Mouse (Mus musculus) right cerebral cortex, postnatal 25 days (tissue): ENCODE data around the gene Tmem164.

ENCODE experiments used
- DNase-seq: peaks from one replicate; pipeline ENCODE4 v3.0.0; 2022

Tmem164 gene

DNA sequence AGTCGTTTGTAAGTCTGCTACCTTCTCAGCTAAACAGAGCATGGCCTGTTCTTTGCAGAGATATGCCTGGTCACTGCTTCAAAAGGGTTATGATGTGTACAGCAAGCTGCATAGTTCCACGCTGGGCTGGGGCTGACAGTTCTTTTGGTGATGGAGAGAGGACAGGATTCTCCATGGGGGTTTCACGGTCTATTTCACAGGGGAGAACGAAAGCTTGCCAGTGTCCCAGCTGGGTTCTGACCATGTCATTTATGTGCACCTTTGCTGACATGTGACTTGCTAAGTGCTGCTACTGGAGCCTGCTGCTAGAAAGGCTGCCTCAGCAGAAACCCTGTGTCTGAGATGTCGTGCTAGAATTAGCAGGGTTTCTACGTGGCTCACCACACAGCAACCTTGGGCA is 74.3 kb downstream of the Tmem164 start:
- DNase-seq, result no peak

DNA sequence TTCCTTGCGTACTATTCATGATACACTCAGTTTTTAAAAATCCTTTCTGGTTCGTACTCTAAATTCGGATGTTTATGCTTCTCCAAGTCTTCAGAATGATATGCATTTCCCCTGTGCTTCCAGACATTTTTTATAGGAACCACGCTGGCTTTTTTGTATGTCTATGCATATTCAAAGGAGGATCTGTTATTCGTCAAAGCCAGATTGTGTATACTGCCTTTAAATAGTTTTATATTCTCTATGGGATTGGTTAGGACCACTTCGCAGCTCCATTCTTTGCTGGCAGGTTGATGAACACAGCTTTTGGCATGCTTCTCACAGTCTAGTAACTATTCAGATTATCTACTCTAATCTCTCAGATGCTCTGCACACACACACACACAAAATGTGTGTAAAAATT is 79.2 kb downstream of the Tmem164 start:
- DNase-seq, result no peak

DNA sequence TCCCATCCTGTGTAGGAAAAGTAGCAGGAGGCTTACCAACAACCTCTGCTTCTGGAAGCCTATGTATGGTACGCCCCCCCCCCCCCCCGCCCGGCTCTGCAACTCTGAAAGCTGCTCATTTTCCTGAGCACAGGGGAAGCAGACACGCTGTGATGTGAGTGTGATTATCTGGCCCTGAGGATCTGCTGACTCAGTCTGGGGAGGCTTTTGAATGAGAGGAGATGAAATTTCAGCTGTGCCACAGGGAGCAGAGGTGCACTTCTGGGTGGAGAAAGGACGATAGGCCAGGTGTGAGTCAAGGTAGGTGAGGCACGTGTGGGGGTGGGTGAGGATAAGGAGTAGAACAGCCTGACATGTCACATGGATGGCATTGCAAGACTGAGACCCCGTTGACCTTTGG is 82.1 kb downstream of the Tmem164 start:
- no peak for DNase-seq

DNA sequence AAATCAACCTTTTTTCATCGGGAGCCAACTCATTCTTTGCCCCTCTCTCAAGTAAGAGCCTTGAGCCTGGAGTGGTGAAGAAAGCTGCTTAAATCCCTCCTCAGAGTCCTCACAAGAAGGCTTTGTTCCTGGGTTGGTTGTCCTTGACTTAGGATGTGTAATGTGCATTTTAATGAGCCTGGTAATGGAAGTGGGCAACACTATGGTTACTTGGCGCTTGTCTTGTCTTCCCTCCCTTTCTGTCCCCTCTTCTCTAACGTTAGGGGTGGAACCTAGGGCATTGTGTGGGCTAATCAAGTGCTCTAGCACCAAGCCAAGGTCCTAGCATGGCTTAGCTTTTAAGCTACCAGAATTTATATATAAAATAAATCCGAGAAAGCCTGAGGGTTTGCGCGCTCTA is 88.5 kb downstream of the Tmem164 start:
- DNase-seq, result no peak

DNA sequence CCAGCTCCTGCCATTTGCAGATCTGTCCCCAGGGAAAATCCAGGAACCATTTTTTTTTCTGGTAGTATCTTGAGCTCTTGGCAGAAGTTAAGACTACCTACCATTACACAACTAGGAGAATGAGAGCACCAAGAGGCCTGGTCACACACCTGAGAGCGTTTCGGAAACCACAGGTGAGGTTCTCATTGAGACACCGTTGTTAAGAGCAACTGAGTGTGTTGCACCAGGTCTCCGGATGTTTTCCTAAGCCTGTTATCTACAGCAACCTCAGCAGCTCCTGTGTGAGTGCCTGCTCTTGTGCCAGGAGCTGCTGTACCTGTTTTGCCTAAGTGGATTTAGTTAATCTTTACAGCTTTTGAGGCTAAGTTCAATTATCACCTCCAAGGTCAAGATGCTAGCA is 92.5 kb downstream of the Tmem164 start:
- no peak for DNase-seq

DNA sequence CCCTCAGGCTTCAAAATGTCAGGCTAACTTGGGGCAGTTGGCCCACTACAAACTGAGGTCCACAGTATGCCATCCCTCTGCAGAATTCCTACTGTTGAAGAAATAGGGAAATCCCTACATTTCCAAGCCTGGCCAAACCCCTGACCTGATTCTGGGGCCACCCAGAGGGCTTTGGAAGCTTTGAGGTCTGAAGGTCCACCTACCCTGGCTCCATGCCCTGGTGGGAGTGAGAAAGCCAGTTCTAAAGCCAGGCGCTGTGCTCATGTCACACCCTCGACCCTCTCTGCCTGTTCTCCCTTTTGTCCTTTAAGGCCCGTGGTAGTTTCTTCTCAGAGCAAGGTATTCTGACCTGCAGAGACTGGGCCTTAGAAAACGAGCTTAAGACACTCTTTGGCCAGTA is 94.9 kb downstream of the Tmem164 start:
- DNase-seq, result no peak

DNA sequence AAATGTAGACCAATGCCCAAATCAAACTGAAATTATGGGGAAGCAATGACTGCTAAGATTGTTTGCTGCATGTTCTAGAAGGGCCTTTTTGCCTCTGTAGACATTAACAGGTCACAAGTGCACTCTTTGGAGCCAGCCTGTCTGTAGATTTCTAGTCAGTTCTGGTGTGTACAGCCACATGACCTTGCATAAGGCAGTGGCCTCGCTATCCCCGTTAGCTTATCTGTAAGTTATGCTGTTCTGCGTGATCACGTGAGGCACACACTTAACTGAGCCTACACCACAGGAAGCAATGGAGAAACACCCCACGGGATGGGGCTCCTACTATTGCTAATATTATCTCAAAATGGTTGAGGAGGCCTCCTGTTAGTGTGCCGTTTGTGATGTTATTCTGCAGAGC is 97.4 kb downstream of the Tmem164 start:
- no peak for DNase-seq

DNA sequence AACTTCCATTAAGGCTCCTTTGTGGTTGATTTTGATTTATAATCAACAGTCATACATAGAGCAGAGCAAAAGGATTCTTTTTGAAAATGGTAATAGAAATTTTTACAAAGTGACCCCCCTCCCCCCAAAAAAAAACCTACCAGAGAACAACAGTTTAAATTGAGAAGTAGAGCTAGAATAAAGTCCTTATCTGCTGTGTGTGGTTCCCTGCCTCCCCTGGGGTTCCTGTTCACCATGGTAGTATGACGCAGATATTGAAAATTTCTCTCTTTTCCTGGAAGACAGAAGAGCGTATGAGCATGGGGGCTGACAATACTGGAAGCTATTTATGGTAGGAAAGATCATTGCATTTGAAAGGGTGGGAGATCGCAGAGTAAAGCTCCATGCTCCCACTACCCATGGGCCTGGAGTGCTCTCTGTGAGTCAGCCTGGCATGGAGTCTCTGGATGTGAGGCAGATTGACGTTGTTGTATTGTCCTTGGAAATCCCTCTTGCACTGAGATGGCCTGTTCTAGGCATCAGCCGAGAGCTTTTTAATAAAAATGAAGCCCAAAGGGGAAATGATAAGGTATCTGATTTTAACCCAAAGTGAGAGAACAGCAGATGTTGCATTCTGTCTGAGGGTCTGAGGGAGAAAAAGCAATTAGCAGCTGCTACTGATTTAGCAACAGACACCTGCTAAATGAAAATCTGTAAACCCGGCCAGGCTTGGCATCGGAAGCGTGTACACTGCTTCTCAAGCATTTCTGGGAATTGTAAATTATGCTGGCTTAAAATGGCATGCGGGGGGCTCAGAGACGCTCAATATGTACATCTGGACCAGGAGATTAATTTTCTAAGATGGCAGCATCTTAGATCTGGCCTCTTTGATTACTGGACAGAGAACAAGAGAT is 105.2 kb downstream of the Tmem164 start:
- DNase-seq, result peak; percentile 15

DNA sequence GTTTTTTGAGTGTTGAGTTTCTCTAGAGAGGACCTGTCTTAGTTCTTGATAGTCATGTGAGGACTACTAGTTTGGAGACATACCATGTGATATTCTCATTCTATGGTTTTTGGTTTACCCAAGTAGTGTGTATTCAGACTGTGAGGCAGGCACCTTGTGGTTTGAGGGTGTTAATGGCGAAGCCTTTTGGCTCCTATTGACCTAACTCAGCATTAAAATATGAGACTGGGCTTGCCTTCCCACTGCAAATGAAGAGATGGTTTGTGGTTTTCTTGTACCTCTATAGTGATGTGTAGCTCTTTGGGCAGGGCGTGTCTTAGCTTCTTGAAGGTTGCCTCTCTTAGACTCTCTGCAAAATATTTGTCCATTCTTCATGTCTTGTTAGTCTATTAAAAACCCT is 111.0 kb downstream of the Tmem164 start:
- DNase-seq, result no peak

DNA sequence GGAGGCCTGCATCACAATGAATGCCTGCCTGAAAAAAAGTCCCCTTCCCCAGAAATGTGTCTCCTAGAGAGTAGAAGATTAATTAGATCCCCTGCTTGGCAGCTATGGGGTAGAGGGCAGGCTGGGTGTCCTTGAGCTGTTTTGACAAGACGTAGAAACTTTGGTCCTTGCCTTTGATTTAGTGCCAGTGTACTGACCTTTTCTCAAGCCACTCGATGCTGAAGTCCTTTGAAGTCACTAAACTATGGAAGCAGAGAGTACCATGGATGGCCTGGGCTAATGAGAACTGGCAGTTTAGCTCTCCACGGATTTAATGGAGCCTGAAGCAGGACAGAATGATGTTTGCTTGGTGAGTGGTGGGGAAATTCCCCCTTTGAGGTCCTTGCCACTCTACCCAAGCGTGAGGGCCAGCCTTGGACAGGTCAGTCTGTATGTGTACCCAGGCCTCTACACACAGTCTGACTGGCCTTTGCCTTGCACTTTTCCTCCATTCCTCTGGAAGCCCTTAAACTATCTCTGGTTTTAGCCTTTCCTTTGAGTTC is 112.9 kb downstream of the Tmem164 start:
- DNase-seq, result no peak

DNA sequence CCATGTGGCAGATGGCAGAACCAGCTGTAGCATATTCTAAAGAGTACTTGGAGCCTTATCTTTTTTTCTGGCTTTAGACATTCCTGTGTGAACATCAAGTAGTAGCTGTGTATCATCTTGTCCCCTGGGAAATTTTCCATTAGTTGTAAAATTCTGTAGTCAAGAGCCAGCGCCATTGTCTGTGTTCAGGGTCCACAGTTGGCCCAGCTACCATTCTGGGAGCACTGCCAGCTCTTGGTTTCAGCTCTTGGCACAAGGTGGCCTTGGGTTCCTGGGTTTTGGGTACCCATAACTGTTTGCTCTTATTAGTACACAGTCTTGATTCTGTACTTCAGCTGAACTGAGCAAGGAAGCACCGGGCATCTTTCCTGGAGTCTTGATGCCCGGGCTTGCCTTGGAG is 123.4 kb downstream of the Tmem164 start:
- no peak for DNase-seq

DNA sequence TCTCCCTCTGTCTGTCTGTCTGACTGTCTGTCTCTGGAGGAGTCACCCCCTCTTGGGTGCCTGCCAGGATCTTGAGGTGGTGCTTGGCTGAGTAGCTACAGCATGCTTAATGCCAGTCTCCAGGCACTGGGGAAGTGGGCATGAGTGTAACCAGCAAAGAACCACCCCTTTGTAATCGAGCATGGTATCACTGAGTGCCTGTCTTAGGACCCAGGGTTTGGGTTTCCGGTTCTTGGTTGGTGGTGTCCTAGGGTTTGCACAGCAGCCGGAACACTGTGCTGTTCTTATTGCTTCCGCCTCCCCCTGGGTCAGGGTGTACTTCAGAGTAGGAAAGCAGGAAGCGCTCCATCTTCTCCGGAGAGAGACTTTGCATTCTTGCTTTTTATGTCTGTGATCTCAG is 124.9 kb downstream of the Tmem164 start:
- no peak for DNase-seq

DNA sequence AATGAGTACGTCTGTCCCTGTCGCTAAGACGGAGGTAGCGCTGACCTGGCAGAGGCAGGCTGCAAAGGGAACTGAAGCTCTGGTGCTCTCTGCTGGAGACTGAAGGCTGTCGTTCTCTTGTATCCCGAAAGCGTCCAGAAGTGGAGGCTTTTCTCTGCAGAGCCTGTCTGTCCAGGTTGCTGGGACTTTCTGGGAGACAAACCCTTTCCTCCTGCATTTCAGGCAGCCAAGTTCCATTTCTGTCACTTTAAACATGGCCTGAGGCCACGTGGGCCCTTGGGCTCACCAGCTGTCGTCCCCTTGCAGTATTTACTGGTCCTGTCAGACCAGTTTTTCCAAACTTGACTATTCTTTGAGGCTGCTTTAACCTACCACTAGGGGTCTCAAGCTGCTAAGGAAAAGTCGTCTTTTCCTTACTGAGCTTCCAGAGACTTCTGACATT is 125.4 kb downstream of the Tmem164 start:
- DNase-seq, result peak; percentile 10

DNA sequence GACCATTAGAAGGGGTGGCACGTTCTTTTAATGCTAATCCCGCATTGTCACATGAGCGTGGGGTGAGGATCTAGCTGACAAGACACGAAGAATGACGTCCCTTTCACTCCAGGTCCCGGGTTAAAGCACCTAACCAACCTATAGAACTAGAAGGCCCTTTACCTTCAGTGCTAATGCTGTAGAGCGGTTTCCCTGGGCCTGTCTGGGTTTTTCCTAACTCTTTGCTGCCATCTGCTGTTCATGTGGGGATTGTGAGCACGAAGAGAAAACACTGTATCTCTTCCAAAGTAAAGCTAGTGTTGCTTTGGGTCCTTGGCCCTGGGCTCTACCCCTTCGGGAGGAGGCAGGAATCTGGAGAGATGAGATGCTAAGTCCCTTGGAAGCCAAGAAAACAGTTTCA is 127.2 kb downstream of the Tmem164 start:
- peak; percentile 21 for DNase-seq

DNA sequence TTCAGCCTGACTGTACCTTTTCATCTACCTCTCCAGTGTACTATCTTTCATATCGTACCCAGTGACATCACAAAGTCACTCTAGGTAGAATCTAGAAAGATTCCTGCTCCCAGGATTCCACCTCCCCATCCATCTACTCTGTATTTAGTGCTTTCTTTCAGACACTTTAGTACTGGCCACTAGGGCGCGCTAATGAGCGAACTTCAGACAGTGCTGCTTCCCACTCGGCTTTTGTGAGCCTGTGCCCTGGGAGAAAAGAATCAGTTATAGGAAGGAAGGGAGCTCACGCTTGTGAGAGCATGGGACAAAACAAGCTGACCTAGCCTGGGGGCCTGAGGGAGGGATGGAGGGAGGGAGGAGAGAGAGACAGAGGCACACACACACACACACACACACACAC is 131.9 kb downstream of the Tmem164 start:
- DNase-seq, result peak; percentile 15

DNA sequence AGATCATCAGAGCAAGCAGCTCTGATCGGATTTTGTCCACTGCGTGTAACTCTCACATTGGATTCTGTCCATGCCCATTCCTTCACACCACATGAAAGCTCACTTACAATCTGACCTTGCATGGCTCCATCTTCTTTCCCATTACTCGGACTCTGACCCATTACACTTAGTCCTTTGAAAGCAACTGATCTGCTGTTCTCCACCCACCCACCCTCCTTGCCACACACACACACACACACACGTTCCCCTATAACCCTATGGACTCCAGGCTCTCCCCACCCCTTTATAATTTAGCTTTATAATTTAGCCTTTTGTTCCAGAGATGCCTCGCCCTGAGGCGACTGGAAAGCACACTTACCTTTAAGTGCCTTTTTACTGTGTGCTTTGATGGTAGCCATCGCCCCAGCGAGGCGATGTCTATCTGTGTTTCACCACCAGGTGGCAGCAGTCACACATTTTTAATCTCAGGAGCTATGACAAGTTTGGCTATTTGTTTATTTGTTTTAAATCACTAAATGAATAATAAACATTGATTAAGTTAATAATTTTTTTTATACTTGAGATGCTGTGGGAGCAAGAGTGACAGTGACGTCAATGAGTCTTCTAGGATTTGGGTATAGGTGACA is 137.0 kb downstream of the Tmem164 start:
- DNase-seq, result no peak

DNA sequence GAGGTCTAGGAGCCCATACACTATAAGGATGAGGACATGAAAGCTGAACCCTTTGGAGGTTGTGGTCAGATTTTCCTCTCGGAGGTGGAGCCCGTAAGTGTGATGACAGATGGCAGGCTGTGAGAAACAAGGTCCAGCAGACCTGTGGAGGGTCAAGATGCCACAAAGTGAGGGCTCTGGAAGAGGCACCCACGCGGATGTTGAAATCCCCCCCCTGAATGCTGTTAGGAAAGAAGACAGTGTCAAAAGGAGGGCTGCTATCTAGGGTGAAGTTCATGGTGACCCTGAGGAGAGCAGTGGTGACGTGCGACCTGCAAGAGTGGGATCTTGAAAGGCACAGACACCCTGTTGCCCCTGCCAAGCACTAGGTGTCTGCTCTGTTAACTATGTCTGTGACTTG is 140.0 kb downstream of the Tmem164 start:
- DNase-seq, result no peak

DNA sequence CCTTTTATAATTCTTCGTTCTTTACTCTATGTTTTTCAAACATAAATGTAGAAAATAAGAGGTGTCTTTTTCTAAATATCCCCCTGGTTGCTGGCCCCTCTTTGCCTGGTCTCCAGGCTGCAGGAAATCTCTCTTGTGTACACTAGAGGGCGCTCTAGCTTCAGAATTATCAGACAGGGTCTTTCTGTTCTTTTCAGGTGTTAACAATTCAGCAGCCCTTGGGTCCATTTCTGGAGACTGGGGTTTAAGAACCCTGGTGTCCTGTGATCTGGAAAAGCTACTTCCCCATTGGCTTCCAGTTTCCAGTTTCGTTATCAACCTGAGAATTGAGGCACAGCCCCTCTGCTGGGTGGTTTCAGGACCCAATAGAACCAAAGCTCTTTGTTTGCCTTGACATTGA is 140.6 kb downstream of the Tmem164 start:
- no peak for DNase-seq

DNA sequence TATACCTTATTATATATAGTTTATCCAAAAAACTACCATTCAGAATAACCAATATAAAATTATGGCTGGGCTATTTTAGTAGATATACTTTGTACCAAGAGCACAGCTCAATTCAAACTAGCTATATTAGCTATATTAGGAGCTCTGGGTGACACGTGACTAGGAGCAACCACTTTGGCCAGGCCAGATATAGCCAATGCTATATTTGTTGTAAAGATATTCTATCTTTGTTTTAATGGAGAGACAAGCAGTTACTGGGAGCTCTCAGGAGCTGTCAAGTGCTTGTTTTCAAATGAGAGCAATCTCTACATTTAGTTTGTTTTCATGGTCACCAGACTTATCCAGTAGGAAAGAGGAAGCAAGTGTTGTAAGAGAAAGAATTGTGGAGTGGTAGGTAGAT is 144.1 kb downstream of the Tmem164 start:
- DNase-seq, result no peak

DNA sequence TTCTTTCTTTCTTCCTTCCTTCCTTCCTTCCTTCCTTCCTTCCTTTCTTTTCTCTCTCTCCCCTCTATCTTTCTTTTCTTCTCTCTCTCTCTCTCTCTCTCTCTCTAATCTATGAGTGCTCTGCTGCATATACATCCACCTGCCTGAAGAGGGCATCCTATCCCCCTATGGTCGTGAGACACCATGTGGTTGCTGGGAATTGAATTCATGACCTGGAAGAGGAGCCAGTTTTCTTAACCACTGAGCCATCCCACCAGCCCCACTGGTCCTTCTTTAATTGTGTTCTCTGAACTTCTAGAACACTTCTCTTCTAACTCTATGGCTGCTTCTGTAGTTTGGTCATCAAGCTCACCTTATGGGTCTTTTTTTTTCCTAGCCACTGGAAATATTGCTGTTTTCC is 146.4 kb downstream of the Tmem164 start:
- no peak for DNase-seq

DNA sequence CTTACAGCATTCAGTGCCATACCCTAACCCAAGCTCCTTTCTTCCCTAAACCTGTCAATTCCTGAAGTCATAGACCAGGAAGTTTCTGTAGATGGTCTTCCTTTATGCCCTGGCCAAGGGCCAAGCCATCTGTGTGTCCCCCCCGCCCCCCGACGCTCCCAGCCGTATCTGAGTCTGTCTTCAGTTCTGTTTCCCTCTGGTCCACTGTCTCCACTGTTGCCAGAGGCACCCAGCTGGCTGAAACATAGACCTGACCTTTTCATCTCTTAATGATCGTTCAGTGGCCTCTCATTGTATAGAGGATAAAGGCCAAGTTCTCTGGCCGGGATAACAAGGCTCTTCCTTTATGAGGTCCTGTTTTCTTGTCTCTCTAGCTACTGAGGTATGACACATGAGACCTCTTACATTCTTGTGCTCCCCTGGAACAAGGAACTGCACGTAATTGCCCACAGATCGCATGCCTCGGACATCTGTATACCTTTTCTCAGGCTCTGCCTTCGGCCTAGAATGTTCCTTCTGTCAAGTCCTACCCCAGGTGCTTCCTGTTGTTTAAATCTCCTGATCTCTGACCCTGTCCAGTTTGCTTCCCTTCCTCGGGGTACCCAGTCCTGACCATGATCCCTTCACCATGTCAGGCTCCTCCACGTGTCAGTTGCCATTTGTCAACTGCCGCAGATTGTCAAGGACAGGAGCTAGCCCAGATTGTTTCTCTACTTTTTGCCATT is 147.1 kb downstream of the Tmem164 start:
- DNase-seq, result no peak

DNA sequence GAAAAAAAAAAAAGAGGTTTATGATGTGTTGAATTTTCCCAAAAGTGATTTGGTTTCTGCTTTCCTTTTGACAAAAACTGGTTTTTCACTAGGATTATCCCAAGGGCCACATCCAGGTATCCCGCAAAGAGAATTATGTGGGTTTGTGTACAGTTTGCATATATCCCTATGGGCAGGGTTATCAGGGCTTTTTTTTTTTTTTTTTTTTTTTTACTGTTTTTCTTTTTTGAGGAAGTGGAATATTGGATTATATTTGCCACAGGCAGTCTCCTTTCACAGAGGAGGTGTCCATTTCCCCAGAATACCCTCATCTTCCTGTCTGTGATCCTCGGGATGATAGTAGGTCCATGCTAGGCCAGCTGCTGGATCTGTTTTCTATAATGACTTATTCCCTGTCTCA is 148.1 kb downstream of the Tmem164 start:
- no peak for DNase-seq

DNA sequence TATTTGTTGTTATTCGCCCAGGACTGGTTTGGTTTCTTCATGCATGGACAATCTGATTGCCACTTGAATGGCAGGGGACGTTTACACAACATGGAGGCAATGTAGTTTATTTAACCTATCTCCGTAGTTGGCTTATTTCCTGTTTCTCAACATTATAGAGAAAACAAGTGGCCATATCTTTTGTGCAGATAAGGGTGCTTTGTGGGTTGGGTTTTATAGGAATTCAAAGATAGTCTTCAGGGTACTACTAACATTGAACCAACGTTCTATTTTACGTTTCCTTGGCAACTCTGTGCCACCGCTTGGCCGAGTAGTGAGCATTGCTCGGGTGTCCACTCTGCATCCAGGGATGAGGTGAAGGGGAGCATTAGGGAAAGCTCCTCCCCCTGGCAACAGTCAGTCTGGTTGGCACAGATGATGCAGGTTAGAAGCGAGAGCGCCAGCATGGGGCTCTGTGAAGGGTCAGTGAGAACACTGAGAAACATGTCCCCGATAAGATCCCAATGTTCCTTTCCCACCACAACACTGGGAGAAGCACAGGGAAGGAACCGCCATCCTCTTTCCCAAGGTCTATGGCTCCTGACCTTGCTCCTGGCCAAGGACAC is 148.8 kb downstream of the Tmem164 start:
- no peak for DNase-seq
